Mouse (Mus musculus) gastrocnemius, postnatal 36 days (tissue): ENCODE measurements at regions not wholly inside any gene's neighbourhood (a gene's known extent, or its start where the extent isn't known, plus 50 kb on each side); places are given as distances from the start of the nearest gene placed in this dataset.

Experiments used
- DNase-seq, 2 experiments: peaks; one replicate each; pipeline ENCODE4 v3.0.0; 2022
- intact Hi-C: fragments of 180-260 bp; cut with DNase I; formaldehyde crosslinking; loops from one replicate; pipeline ENCODE4 v1.15.1; 2025

DNA sequence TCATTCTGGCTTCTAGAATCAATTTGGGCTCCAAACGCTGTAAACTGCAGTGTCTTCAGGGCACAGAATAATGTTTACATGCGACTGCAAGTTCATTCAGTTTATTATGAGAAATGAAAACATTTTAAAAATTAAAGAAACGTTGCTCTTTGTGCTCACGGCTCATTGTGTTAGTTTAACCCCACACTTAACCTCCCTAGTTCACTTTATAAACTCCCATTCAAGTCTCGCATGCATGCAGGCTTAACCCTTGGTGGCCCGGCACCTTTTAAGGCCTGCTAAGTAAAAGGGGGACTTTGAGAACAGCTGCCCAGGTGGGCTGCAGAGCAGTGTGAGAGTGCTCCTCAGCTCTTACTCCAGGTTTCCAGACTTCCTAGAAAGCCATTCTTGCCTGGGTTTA lies 218.3 kb upstream of the Mgmt start:
- intact Hi-C loops, result no loop called here
- no peak for DNase-seq

GRCm38 (mm10) chr7:136676987-136677545 lies 217.3 kb upstream of the Mgmt start:
- intact Hi-C loops, result no loop called here
- DNase-seq, result no peak

- DNase-seq, result no peak
- intact Hi-C loops, result no loop called here
These were observed 204.8 kb upstream of the Mgmt start for GRCm38 (mm10) chr7:136689579-136689978.

DNA sequence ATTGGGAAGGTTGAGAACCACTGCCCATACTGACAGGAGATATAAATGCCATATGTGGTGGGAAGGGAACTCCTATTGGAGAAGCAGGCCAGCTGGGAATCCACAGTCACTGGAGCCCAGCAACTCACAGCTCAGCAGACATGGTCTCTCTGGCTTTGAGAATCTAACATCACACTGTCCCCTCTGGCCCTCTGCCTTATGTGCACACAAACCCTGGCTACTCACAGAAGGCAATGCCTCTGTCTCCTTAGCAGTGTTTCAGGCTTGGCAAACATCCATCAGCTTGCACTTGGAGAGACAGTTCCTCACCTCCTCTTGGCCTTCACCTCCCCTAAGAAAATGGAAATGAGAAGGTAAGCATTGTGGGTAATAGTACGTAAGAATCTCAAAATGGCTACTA lies 188.2 kb upstream of the Mgmt start:
- intact Hi-C loops, result no loop called here
- no peak for DNase-seq

GRCm38 (mm10) chr7:136707200-136708003 lies 187.0 kb upstream of the Mgmt start:
- intact Hi-C loops, result no loop called here
- DNase-seq, result no peak

GRCm38 (mm10) chr7:136708004-136708435 lies 186.4 kb upstream of the Mgmt start:
- intact Hi-C loops, result no loop called here
- no peak for DNase-seq

DNA sequence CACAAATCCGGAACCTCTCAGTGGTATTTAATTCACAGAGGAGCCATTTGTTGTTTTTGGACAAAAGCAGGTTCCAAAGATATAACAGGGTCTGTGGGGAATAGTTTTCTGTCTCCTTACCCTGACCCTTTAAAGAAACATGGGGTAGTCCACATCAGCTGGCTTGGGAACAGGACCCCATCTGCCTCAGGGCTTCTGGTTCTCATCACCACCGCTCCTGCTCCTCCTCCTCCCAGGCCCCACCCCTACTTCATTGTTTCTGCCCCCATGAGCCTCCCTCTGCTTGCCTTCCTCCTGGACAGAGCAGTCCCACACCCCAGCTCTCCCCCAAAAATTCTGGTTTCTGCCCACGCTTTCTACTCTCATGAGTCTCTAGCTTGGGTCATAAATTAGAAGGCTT lies 183.8 kb upstream of the Mgmt start:
- no peak for DNase-seq
- intact Hi-C loops, result no loop called here

DNA sequence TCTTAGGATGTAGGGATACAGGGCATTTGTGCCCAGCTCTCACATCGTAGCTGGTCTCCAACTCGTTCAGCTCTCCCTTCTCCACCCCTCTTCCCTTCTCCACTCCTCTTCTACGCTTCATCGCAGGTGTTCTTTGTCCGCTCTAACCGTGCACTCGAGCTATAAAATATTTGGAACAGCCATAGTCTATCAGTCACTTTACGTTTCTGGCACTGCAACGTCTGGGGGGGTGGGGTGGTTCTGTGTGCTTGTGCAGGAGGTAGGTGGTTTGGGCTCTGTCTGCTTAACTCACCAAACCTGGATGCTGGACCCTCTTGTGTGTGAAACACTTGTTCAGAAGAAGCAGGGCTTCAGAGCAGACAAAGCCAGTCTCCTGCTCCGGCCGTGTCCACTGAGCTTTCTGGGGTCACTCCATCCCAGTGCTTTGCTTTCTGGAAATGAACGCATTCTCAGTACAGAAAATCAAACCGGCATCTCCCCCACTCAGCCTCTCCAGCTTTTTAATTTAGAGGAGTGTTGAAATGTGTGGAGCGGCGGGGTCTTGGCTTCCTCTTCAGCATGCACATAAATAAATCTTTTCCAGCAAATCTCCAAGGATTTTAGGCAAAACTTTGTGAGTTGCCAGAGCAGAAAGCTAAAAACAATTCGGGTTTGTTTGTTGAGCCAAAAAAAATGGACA lies 181.3 kb upstream of the Mgmt start:
- intact Hi-C loops, result no loop called here
- DNase-seq, result no peak

GRCm38 (mm10) chr7:136727628-136728402 lies 166.6 kb upstream of the Mgmt start:
- no peak for DNase-seq
- intact Hi-C loops, result no loop called here

GRCm38 (mm10) chr7:136742171-136742570 lies 152.2 kb upstream of the Mgmt start:
- intact Hi-C loops, result no loop called here
- DNase-seq, result no peak

DNA sequence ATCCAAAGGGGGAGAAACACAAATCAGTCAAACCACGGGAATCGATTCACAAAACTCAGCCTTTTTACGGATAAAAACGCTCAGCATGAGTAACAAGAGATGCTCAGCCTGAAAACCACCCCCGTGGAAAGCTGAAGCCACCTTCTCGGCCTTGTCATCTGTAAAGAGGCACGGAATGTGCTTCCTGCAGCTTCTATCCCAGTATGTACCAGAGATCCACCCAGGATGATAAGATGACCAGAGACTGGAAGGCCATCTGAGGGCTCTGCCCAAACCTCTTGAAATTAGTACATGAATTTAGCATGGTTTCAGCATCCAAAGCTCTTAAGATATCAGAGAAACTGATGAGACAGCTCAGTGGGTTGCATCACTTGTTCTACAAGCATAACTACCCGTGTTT lies 149.0 kb upstream of the Mgmt start:
- no peak for DNase-seq
- intact Hi-C loops, result no loop called here

DNA sequence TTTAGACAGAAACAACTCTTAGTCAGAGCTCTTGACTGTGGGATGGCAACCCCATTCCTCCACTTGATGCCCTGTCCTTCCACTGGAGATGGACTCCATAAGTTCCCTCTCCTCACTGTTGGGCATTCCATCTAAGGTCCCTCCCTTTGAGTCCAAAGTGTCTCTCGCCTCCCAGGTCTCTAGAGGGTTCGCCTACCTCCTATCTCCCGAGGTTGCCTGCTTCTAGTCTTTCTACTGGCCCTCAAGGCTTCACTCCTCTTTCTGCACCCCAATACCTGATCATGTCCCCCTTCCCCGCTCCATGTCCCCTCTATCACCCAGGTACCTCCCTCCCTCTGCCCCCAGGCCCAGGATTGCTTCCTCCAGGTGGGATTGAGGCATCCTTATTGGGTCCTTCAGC lies 142.9 kb upstream of the Mgmt start:
- intact Hi-C loops, result no loop called here
- DNase-seq, result no peak

GRCm38 (mm10) chr7:136754821-136755220 lies 139.6 kb upstream of the Mgmt start:
- intact Hi-C loops, result no loop called here
- DNase-seq, result no peak

- intact Hi-C loops, result no loop called here
These were observed 129.4 kb upstream of the Mgmt start for GRCm38 (mm10) chr7:136765026-136765425.

GRCm38 (mm10) chr7:136767231-136767630 lies 127.2 kb upstream of the Mgmt start:
- DNase-seq, result peak in 1 of 2 experiments; percentile 42
- intact Hi-C loops, result no loop called here

More at GRCm38 (mm10) chr7:136765026-136765425, 129.4 kb upstream of the Mgmt start:
- DNase-seq, result no peak

GRCm38 (mm10) chr7:136780708-136781107 lies 113.7 kb upstream of the Mgmt start:
- intact Hi-C loops, result no loop called here
- DNase-seq, result no peak

DNA sequence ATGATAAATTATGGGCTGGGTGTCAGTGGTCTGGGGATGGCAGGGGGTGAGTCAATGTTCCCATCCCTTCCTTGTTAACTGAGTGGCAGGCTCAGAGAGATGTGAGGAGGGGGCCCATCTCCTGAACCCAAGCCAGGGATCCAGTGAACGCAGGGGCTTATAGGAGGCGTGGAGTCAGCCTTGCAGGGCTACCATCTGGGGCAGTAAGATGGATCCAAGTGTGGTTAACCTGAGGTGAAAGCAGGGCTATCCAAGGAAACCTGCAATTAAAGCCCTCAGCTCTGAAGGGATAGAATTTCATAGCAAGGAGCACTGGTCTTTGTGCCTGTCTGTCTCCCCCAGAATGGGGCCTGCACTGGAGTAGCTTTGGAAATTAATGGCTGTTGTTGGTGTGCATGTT lies 103.3 kb upstream of the Mgmt start:
- no peak for DNase-seq

GRCm38 (mm10) chr7:136792131-136792530 lies 102.3 kb upstream of the Mgmt start:
- intact Hi-C loops, result no loop called here
- DNase-seq, result no peak

More for the DNA sequence above, 103.3 kb upstream of the Mgmt start:
- intact Hi-C loops, result no loop called here

DNA sequence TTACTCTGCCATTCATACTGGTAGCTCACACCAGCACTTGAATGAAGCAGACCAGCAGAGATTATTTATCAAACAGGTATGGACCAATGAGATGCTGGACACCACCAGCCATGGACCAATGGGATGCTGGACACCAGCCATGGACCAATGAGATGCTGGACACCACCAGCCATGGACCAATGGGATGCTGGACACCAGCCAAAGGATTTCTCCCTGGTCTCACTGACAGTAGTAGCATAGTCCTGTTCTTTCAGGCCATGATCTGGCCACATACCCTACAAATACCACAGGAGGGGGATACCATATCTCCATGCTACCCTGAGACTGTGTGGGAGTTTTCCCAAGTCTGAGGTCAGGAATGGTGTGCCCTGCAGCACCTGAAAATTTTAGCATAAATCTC lies 98.0 kb upstream of the Mgmt start:
- no peak for DNase-seq
- intact Hi-C loops, result no loop called here

- intact Hi-C loops, result no loop called here
- no peak for DNase-seq
These were observed 96.5 kb upstream of the Mgmt start for GRCm38 (mm10) chr7:136797780-136798435.
